Mouse (Mus musculus) Patski (cell line): Measurements from ENCODE around the gene Samd8. TPM values are rescaled to one million over a fixed set of nuclear protein-coding genes. Genes with fewer than 3 reads are reported as not detected.

Experiments
- ATAC-seq: fragments of 100-300 bp; one replicate; pipeline ENCODE4 v1.8.0; 2021
- CTCF ChIA-PET: fragments of 350-600 bp; sonication (Branson Sonifier 250); formaldehyde crosslinking; loops from one replicate; lab custom pipeline; 2022; ENCODE audit warnings: inconsistent platforms; lab: Charles Lee
- POLR2A ChIA-PET: fragments of 350-600 bp; sonication (Branson Sonifier 250); formaldehyde crosslinking; loops from one replicate; lab custom pipeline; 2022; ENCODE audit warnings: antibody characterized with exemption, inconsistent platforms; lab: Charles Lee
- DNase-seq: peaks from one replicate; pipeline ENCODE4 v3.0.0-alpha.2; 2011; ENCODE audit warnings: low read depth, low spot score
- H3K27me3 ChIP-seq: fragments of 371-371 bp; one replicate; pipeline ENCODE4 v1.5.1; 2021
- CTCF ChIP-seq: fragments of 100-300 bp; IDR thresholded peaks from one replicate; pipeline ENCODE4 v1.5.1; 2021
- in situ Hi-C: fragments of 300-500 bp; cut with MboI; formaldehyde crosslinking; loops from 3 replicates; pipeline ENCODE4 v1.11.1; 2018; ENCODE audit warnings: low pct_unique_long_range_greater_than_20kb, mixed read lengths
- polyA plus RNA-seq: library from polyadenylated mRNA; unstranded; gene quantifications from one replicate; pipeline ENCODE4 v1.2.3, GENCODE M21; 2021

The Samd8 gene
- polyA plus RNA-seq, 1 experiment from 2014 or later = 26.1 TPM

DNA sequence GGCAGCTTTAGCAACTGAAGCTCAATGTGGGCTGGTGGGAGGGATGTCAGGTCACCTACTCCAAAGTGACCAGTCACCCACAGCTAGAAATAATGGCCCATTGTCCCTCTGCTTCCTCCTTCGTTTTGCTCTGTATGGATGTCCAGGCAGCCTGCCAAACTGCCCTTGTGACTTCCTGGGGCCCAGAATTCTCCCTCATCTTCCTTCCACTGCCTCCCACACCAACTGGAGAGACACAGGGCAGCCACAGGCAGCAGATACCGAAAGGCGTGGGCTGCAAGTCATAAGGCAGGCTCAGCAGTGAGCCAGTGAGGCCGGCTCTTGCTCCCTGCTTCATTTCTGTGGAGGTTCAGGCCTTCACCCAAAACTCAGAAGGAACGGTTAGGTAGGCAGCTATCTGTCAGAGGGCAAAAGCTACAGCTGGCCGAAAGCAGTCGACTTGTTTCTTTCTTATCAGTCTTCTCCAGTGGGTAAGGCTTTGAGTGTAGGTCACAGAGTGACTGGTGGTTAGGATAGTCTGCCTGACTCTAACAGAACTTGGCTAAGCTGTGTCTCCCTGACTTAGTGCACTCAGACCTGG, 72.6 kb downstream of the Samd8 start:
- TF ChIP-seq CTCF = no peak
- H3K27me3 ChIP-seq = no peaks in the 10 kb centered on the region
- DNase-seq (no peak), ATAC-seq (no peak)
- CTCF ChIA-PET = interaction anchor here (0.6 to 2.7 kb wide), 2 partner anchors 26 to 27 kb away, joined by 3 to 10 read pairs; partner anchors contain the start of gene Comtd1
- in situ Hi-C loops = no loop called here
- POLR2A ChIA-PET = interaction anchor here (0.6 kb wide), 1 partner anchor 14 kb away, joined by 3 read pairs; no protein-coding TSS in a partner anchor

- ChIA-PET CTCF (interaction anchor here (1.6 kb wide), 1 partner anchor 11 kb away, joined by 3 read pairs; no protein-coding TSS in a partner anchor), POLR2A (no interaction called here)
- no peak for TF ChIP-seq CTCF
- ATAC-seq = no peak
- in situ Hi-C loops = no loop called here
- no peak for DNase-seq
- H3K27me3 ChIP-seq = no peaks in the 10 kb centered on the region
These were observed 73.6 kb downstream of the Samd8 start for GRCm38 (mm10) chr14:21823897-21824296.

DNA sequence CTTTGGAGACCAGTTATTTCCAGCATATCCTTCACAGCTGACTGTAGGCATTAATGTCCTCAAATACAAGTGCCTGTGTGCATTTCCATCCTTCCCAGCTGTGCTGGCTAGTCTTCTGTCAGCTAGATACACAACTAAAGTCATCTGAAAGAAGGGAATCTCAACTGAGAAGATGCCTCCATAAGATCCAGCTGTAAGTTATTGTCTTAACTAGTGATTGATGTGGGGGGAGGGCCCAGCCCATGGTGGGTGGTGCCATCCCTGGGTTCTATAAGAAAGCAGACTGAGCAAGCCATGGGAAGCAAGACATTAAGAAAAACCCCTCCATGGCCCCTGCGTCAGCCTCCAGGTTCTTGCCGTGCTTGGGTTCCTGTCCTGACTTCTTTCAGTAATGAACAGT, 74.6 kb downstream of the Samd8 start, which contains the start of gene Vdac2:
Vdac2 (plus strand) TSS at position 301 of the 400 bp plus-strand sequence.
- POLR2A ChIA-PET = interaction anchor here (0.6 to 0.8 kb wide), 2 partner anchors 23 to 483 kb away, joined by 3 read pairs; no protein-coding TSS in a partner anchor
- H3K27me3 ChIP-seq = no peaks in the 10 kb centered on the region
- CTCF ChIA-PET = interaction anchor here (1.1 to 1.6 kb wide), 2 partner anchors 11 to 12 kb away, joined by 3 read pairs; no protein-coding TSS in a partner anchor
- no peak for TF ChIP-seq CTCF
- no peak for DNase-seq
- in situ Hi-C loops = no loop called here
- no peak for ATAC-seq

DNA sequence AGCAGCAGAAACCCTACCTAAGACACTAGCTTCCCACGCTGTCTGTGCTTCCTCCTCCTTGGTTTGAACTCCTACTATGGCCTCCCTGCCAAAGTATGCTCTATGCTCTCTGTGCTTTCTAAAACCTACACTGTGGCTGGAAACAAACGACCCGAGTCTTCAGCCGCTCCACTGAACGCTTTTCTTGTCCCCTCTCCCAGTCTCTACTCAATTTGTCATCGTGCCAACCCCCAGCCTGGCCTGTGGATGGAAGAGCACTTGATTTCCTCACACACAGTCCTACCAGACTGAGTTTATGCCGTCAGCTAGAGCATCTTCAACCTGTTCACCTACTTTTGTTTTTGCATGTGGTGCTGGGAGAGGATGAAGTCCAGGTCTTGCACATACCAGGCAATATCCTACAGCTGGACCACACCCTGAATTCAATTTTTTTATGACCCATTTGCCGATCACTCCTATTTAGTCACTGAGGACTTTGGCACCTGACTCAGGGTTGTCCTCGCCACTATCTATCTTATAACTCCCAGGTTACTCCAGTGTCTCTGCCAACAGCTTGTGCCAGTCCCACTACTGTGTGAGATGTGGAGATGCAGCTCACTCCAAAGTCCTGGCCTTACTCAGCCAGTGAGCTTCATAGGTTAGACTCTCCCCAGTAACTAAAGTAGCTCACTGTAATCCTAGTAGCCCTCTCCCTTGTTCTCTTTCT, 75.6 kb downstream of the Samd8 start:
- ATAC-seq = no peak
- no peaks in the 10 kb centered on the region for H3K27me3 ChIP-seq
- ChIA-PET CTCF (interaction anchor here (1.1 kb wide), 1 partner anchor 10 kb away, joined by 3 read pairs; no protein-coding TSS in a partner anchor), POLR2A (no interaction called here)
- no peak for TF ChIP-seq CTCF
- no peak for DNase-seq
- in situ Hi-C loops = no loop called here

DNA sequence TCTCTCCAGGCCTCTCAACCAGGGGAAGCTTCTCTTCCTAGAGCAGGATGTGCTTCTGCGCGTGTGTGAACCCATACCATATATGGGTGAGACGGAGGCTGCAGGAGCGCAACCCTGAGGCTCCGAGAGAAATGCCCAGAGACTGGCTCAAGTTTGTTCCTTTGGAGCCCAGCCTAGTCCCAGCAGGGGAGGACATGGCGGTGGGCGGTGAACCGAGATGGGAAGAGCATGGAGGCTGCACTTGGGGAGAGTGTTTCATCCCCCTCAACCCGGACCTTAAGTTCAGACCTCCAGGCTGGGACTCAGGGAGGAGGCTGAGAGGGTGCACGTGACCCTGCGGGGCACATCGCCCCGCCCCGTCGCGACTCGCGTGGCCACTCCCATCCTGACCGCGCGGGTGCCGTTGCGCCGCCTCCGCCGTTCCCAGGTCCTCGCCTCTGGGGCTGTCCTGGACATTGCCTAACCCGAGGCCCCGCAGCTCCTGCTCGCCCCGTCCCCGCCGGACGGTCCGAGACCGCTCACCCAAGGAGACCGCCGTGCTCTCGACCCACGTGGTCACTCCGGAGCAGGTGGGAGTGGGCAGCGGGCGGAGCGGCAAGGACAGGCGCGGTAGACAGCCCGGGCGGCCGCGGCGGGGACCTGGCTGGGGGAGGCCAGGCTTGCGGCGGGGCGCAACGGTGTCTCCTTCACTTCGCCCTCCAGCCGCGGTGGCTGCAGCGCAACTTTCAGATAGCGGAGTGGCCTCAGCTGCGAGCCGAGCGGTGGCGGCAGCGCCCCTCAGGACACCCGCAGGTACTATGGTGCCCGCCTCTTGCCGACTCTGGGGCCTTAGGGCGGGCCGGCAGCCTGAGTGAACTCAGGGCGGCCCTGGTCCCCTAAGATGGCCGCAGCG, 80.8 kb downstream of the Samd8 start:
- no peaks in the 10 kb centered on the region for H3K27me3 ChIP-seq
- ChIA-PET CTCF (interaction anchor here (2.3 kb wide), 1 partner anchor 11 kb away, joined by 5 read pairs; no protein-coding TSS in a partner anchor), POLR2A (interaction anchor here (0.5 to 2.1 kb wide), 6 partner anchors 9 to 1224 kb away, joined by 3 to 7 read pairs (median 3); no protein-coding TSS in a partner anchor)
- in situ Hi-C loops = no loop called here
- peak; percentile 90 for ATAC-seq
- peak; percentile 79 for DNase-seq
- no peak for TF ChIP-seq CTCF

- H3K27me3 ChIP-seq = no peaks in the 10 kb centered on the region
- in situ Hi-C loops = no loop called here
- CTCF ChIA-PET = interaction anchor here (1.8 to 2.3 kb wide), 2 partner anchors 10 to 15 kb away, joined by 5 to 10 read pairs; no protein-coding TSS in a partner anchor
- POLR2A ChIA-PET = interaction anchor here (0.7 to 2.1 kb wide), 7 partner anchors 8 to 1271 kb away, joined by 3 to 7 read pairs (median 3); no protein-coding TSS in a partner anchor
- no peak for ATAC-seq
- TF ChIP-seq CTCF = no peak
- no peak for DNase-seq
These were observed 81.6 kb downstream of the Samd8 start for GRCm38 (mm10) chr14:21831830-21832403.

GRCm38 (mm10) chr14:21838336-21839017, 88.1 kb downstream of the Samd8 start:
- no peaks in the 10 kb centered on the region for H3K27me3 ChIP-seq
- CTCF ChIA-PET = no interaction called here
- POLR2A ChIA-PET = interaction anchor here (3.3 kb wide), 1 partner anchor 9 kb away, joined by 13 read pairs; no protein-coding TSS in a partner anchor
- in situ Hi-C loops = no loop called here
- DNase-seq (no peak), ATAC-seq (no peak)
- TF ChIP-seq CTCF = no peak

- in situ Hi-C loops = no loop called here
- no peak for TF ChIP-seq CTCF
- CTCF ChIA-PET = interaction anchor here (1.3 to 1.6 kb wide), 3 partner anchors 10 to 21 kb away, joined by 3 to 5 read pairs (median 4); no protein-coding TSS in a partner anchor
These were observed 91.7 kb downstream of the Samd8 start for GRCm38 (mm10) chr14:21841819-21842592.

More at GRCm38 (mm10) chr14:21841819-21842592, 91.7 kb downstream of the Samd8 start:
- no peaks in the 10 kb centered on the region for H3K27me3 ChIP-seq
- no peak for ATAC-seq
- no peak for DNase-seq
- POLR2A ChIA-PET = interaction anchor here (1.4 kb wide), 1 partner anchor 10 kb away, joined by 7 read pairs; no protein-coding TSS in a partner anchor
